Mouse (Mus musculus): ENCODE results near the gene Krtap19-5. TPM values are rescaled to one million over a fixed set of nuclear protein-coding genes. Genes with fewer than 3 reads are reported as not detected.

The Krtap19-5 gene
- total and polyA plus RNA-seq, 2 experiments from 2014 or later, result not detected

GRCm38 (mm10) chr16:88874169-88874568 lies 22.1 kb downstream of the Krtap19-5 start, which contains the start of gene Krtap19-2:
TSS of gene Krtap19-2 (minus strand) at chr16:88874269.
- H3K36me3 ChIP-seq (ENCODE audit: insufficient read depth), result no peaks in the 10 kb centered on the region
- H3K4me2 ChIP-seq (ENCODE audit: low read depth), result no peak within 1 kb of the TSS
- DNase-seq, result no peak
- no peaks in the 10 kb centered on the region for H3K9me3 ChIP-seq (ENCODE audit: low read length)
- H3K9ac ChIP-seq, result no peak within 1 kb of the TSS
- TF ChIP-seq CTCF (IDR thresholded peaks at IDR 0.05; ENCODE audit: low read depth), result no peak
- no peak for ATAC-seq
- H3K27ac ChIP-seq (ENCODE audit: low read depth, low read length), result no peak within 1 kb of the TSS
- 98% methylated on average over 3 of the region's 3 CpGs for WGBS
- no peaks in the 10 kb centered on the region for H3K4me1 ChIP-seq (ENCODE audit: insufficient read depth)
- H3K4me3 ChIP-seq (ENCODE audit: low read depth, low read length), result no peak within 1 kb of the TSS
- no peaks in the 10 kb centered on the region for H3K27me3 ChIP-seq (ENCODE audit: insufficient read depth, low read length)

- no peaks in the 10 kb centered on the region for H3K4me1 ChIP-seq (ENCODE audit: insufficient read depth)
- H3K27me3 ChIP-seq (ENCODE audit: insufficient read depth, low read length), result no peaks in the 10 kb centered on the region
- no peak within 1 kb of the TSS for H3K4me3 ChIP-seq (ENCODE audit: low read depth, low read length)
- no peaks in the 10 kb centered on the region for H3K36me3 ChIP-seq (ENCODE audit: insufficient read depth)
- WGBS, result 91% methylated on average over 6 of the region's 6 CpGs
- TF ChIP-seq CTCF (IDR thresholded peaks at IDR 0.05; ENCODE audit: low read depth), result no peak
- ATAC-seq (no peak), DNase-seq (no peak)
- H3K4me2 ChIP-seq (ENCODE audit: low read depth), result no peak within 1 kb of the TSS
- no peak within 1 kb of the TSS for H3K27ac ChIP-seq (ENCODE audit: low read depth, low read length)
- no peaks in the 10 kb centered on the region for H3K9me3 ChIP-seq (ENCODE audit: low read length)
- no peak within 1 kb of the TSS for H3K9ac ChIP-seq
Observed at GRCm38 (mm10) chr16:88869311-88869710, 26.9 kb downstream of the Krtap19-5 start, which contains the start of gene Krtap19-1. TSS of gene Krtap19-1 (minus strand) at chr16:88869411.

GRCm38 (mm10) chr16:88864887-88865407 lies 31.3 kb downstream of the Krtap19-5 start:
- DNase-seq, result no peak
- no peak for TF ChIP-seq CTCF (IDR thresholded peaks at IDR 0.05; ENCODE audit: low read depth)
- H3K4me2 ChIP-seq (ENCODE audit: low read depth), result no peak overlapping the region
- WGBS, result 83% methylated on average over 4 of the region's 4 CpGs
- H3K9me3 ChIP-seq (ENCODE audit: low read length), result no peaks in the 10 kb centered on the region
- no peaks in the 10 kb centered on the region for H3K4me1 ChIP-seq (ENCODE audit: insufficient read depth)
- ATAC-seq, result no peak
- H3K4me3 ChIP-seq (ENCODE audit: low read depth, low read length), result no peak overlapping the region
- no peak overlapping the region for H3K9ac ChIP-seq
- no peaks in the 10 kb centered on the region for H3K27me3 ChIP-seq (ENCODE audit: insufficient read depth, low read length)
- no peaks in the 10 kb centered on the region for H3K36me3 ChIP-seq (ENCODE audit: insufficient read depth)
- H3K27ac ChIP-seq (ENCODE audit: low read depth, low read length), result no peak overlapping the region

- 13% methylated on average over 5 of the region's 5 CpGs for WGBS
- no peak overlapping the region for H3K4me3 ChIP-seq (ENCODE audit: low read depth, low read length)
- ATAC-seq, result no peak
Observed at GRCm38 (mm10) chr16:88851450-88851849, 44.8 kb downstream of the Krtap19-5 start.

GRCm38 (mm10) chr16:88848558-88848957 lies 47.7 kb downstream of the Krtap19-5 start:
- no peaks in the 10 kb centered on the region for H3K9me3 ChIP-seq (ENCODE audit: low read length)
- TF ChIP-seq CTCF (IDR thresholded peaks at IDR 0.05; ENCODE audit: low read depth), result no peak
- WGBS, result 84% methylated on average over 4 of the region's 4 CpGs

More at GRCm38 (mm10) chr16:88851450-88851849, 44.8 kb downstream of the Krtap19-5 start:
- no peaks in the 10 kb centered on the region for H3K36me3 ChIP-seq (ENCODE audit: insufficient read depth)
- peak; percentile 62 for TF ChIP-seq CTCF (IDR thresholded peaks at IDR 0.05; ENCODE audit: low read depth)
- H3K27me3 ChIP-seq (ENCODE audit: insufficient read depth, low read length), result no peaks in the 10 kb centered on the region
- H3K27ac ChIP-seq (ENCODE audit: low read depth, low read length), result no peak overlapping the region
- no peak overlapping the region for H3K4me2 ChIP-seq (ENCODE audit: low read depth)
- no peaks in the 10 kb centered on the region for H3K4me1 ChIP-seq (ENCODE audit: insufficient read depth)
- no peak overlapping the region for H3K9ac ChIP-seq
- no peaks in the 10 kb centered on the region for H3K9me3 ChIP-seq (ENCODE audit: low read length)
- peak; percentile 21 for DNase-seq

GRCm38 (mm10) chr16:88847363-88847762 lies 48.9 kb downstream of the Krtap19-5 start:
- 95% methylated on average over 1 of the region's 1 CpGs for WGBS
- H3K4me1 ChIP-seq (ENCODE audit: insufficient read depth), result no peaks in the 10 kb centered on the region
- no peak for TF ChIP-seq CTCF (IDR thresholded peaks at IDR 0.05; ENCODE audit: low read depth)
- H3K27me3 ChIP-seq (ENCODE audit: insufficient read depth, low read length), result no peaks in the 10 kb centered on the region
- H3K9me3 ChIP-seq (ENCODE audit: low read length), result no peaks in the 10 kb centered on the region
- H3K27ac ChIP-seq (ENCODE audit: low read depth, low read length), result no peak overlapping the region
- no peak overlapping the region for H3K4me3 ChIP-seq (ENCODE audit: low read depth, low read length)
- DNase-seq (no peak), ATAC-seq (no peak)
- no peak overlapping the region for H3K9ac ChIP-seq
- H3K36me3 ChIP-seq (ENCODE audit: insufficient read depth), result no peaks in the 10 kb centered on the region
- H3K4me2 ChIP-seq (ENCODE audit: low read depth), result no peak overlapping the region

More at GRCm38 (mm10) chr16:88848558-88848957, 47.7 kb downstream of the Krtap19-5 start:
- Histone ChIP-seq H3K4me2 (ENCODE audit: low read depth) (no peak overlapping the region), H3K4me1 (ENCODE audit: insufficient read depth) (no peaks in the 10 kb centered on the region), H3K4me3 (ENCODE audit: low read depth, low read length) (no peak overlapping the region), H3K9ac (no peak overlapping the region), H3K27me3 (ENCODE audit: insufficient read depth, low read length) (no peaks in the 10 kb centered on the region), H3K36me3 (ENCODE audit: insufficient read depth) (no peaks in the 10 kb centered on the region), H3K27ac (ENCODE audit: low read depth, low read length) (no peak overlapping the region)
- DNase-seq (no peak), ATAC-seq (no peak)

Other genes starting within 250 kb of the Krtap19-5 start
- not detected in 2 replicates for gene Krtap26-1, start 248.7 kb downstream of the Krtap19-5 start, total RNA-seq (2014; rRNA removed)
- gene Krtap26-1, start 248.7 kb downstream of the Krtap19-5 start, polyA plus RNA-seq (2015; fragmentation: Nextera tagmentation; extraction: Ambion mirVana), result not detected in 2 replicates
- not detected in 2 replicates for gene Krtap27-1, start 224.8 kb downstream of the Krtap19-5 start, total RNA-seq (2014; rRNA removed)
- gene Krtap27-1, start 224.8 kb downstream of the Krtap19-5 start, polyA plus RNA-seq (2015; fragmentation: Nextera tagmentation; extraction: Ambion mirVana), result not detected in 2 replicates
- gene 2310061N02Rik, start 188.5 kb downstream of the Krtap19-5 start, total RNA-seq (2014; rRNA removed), result not detected in 2 replicates
- gene 2310061N02Rik, start 188.5 kb downstream of the Krtap19-5 start, polyA plus RNA-seq (2015; fragmentation: Nextera tagmentation; extraction: Ambion mirVana), result not detected in 2 replicates
- gene Krtap13-1, start 167.6 kb downstream of the Krtap19-5 start, total RNA-seq (2014; rRNA removed), result not detected in 2 replicates
- not detected in 2 replicates for gene Krtap13-1, start 167.6 kb downstream of the Krtap19-5 start, polyA plus RNA-seq (2015; fragmentation: Nextera tagmentation; extraction: Ambion mirVana)
- gene Krtap13, start 144.8 kb downstream of the Krtap19-5 start, total RNA-seq (2014; rRNA removed), result not detected in 2 replicates
- gene Krtap13, start 144.8 kb downstream of the Krtap19-5 start, polyA plus RNA-seq (2015; fragmentation: Nextera tagmentation; extraction: Ambion mirVana), result not detected in 2 replicates
- gene 2310034C09Rik, start 137.6 kb downstream of the Krtap19-5 start, total RNA-seq (2014; rRNA removed), result not detected in 2 replicates
- gene 2310034C09Rik, start 137.6 kb downstream of the Krtap19-5 start, polyA plus RNA-seq (2015; fragmentation: Nextera tagmentation; extraction: Ambion mirVana), result not detected in 2 replicates
- gene 2310057N15Rik, start 122.3 kb downstream of the Krtap19-5 start, total RNA-seq (2014; rRNA removed), result not detected in 2 replicates
- not detected in 2 replicates for gene 2310057N15Rik, start 122.3 kb downstream of the Krtap19-5 start, polyA plus RNA-seq (2015; fragmentation: Nextera tagmentation; extraction: Ambion mirVana)
- gene Gm5965, start 118.6 kb downstream of the Krtap19-5 start, total RNA-seq (2014; rRNA removed), result not detected in 2 replicates
- gene Gm5965, start 118.6 kb downstream of the Krtap19-5 start, polyA plus RNA-seq (2015; fragmentation: Nextera tagmentation; extraction: Ambion mirVana), result not detected in 2 replicates
- gene Gm20741, start 84.2 kb downstream of the Krtap19-5 start, total RNA-seq (2014; rRNA removed), result not detected in 2 replicates
- gene Gm20741, start 84.2 kb downstream of the Krtap19-5 start, polyA plus RNA-seq (2015; fragmentation: Nextera tagmentation; extraction: Ambion mirVana), result not detected in 2 replicates
- not detected in 2 replicates for gene Krtap15, start 76.2 kb downstream of the Krtap19-5 start, total RNA-seq (2014; rRNA removed)
- gene Krtap15, start 76.2 kb downstream of the Krtap19-5 start, polyA plus RNA-seq (2015; fragmentation: Nextera tagmentation; extraction: Ambion mirVana), result not detected in 2 replicates
- gene Krtap14, start 70.3 kb downstream of the Krtap19-5 start, total RNA-seq (2014; rRNA removed), result not detected in 2 replicates
- gene Krtap14, start 70.3 kb downstream of the Krtap19-5 start, polyA plus RNA-seq (2015; fragmentation: Nextera tagmentation; extraction: Ambion mirVana), result not detected in 2 replicates
- not detected in 2 replicates for gene Krtap19-1, start 27.0 kb downstream of the Krtap19-5 start, total RNA-seq (2014; rRNA removed)
- not detected in 2 replicates for gene Krtap19-1, start 27.0 kb downstream of the Krtap19-5 start, polyA plus RNA-seq (2015; fragmentation: Nextera tagmentation; extraction: Ambion mirVana)
- not detected in 2 replicates for gene Krtap19-2, start 22.2 kb downstream of the Krtap19-5 start, total RNA-seq (2014; rRNA removed)
- not detected in 2 replicates for gene Krtap19-2, start 22.2 kb downstream of the Krtap19-5 start, polyA plus RNA-seq (2015; fragmentation: Nextera tagmentation; extraction: Ambion mirVana)
- gene Krtap19-3, start 18.4 kb downstream of the Krtap19-5 start, total RNA-seq (2014; rRNA removed), result not detected in 2 replicates
- gene Krtap19-3, start 18.4 kb downstream of the Krtap19-5 start, polyA plus RNA-seq (2015; fragmentation: Nextera tagmentation; extraction: Ambion mirVana), result not detected in 2 replicates
- gene Krtap19-4, start 11.4 kb downstream of the Krtap19-5 start, total RNA-seq (2014; rRNA removed), result not detected in 2 replicates
- gene Krtap19-4, start 11.4 kb downstream of the Krtap19-5 start, polyA plus RNA-seq (2015; fragmentation: Nextera tagmentation; extraction: Ambion mirVana), result not detected in 2 replicates
- gene Krtap19-9b, start 35.8 kb upstream of the Krtap19-5 start, total RNA-seq (2014; rRNA removed), result not detected in 2 replicates
- gene Krtap19-9b, start 35.8 kb upstream of the Krtap19-5 start, polyA plus RNA-seq (2015; fragmentation: Nextera tagmentation; extraction: Ambion mirVana), result not detected in 2 replicates
- not detected in 2 replicates for gene Krtap16-3, start 66.4 kb upstream of the Krtap19-5 start, total RNA-seq (2014; rRNA removed)
- not detected in 2 replicates for gene Krtap16-3, start 66.4 kb upstream of the Krtap19-5 start, polyA plus RNA-seq (2015; fragmentation: Nextera tagmentation; extraction: Ambion mirVana)
- not detected in 2 replicates for gene Krtap22-2, start 114.3 kb upstream of the Krtap19-5 start, total RNA-seq (2014; rRNA removed)
- not detected in 2 replicates for gene Krtap22-2, start 114.3 kb upstream of the Krtap19-5 start, polyA plus RNA-seq (2015; fragmentation: Nextera tagmentation; extraction: Ambion mirVana)
- not detected in 2 replicates for gene Gm10229, start 118.8 kb upstream of the Krtap19-5 start, total RNA-seq (2014; rRNA removed)
- not detected in 2 replicates for gene Gm10229, start 118.8 kb upstream of the Krtap19-5 start, polyA plus RNA-seq (2015; fragmentation: Nextera tagmentation; extraction: Ambion mirVana)
- not detected in 2 replicates for gene Krtap6-1, start 135.2 kb upstream of the Krtap19-5 start, total RNA-seq (2014; rRNA removed)
- not detected in 2 replicates for gene Krtap6-1, start 135.2 kb upstream of the Krtap19-5 start, polyA plus RNA-seq (2015; fragmentation: Nextera tagmentation; extraction: Ambion mirVana)
- gene Gm10228, start 145.0 kb upstream of the Krtap19-5 start, total RNA-seq (2014; rRNA removed), result not detected in 2 replicates
- not detected in 2 replicates for gene Gm10228, start 145.0 kb upstream of the Krtap19-5 start, polyA plus RNA-seq (2015; fragmentation: Nextera tagmentation; extraction: Ambion mirVana)
- not detected in 2 replicates for gene Krtap6-5, start 151.4 kb upstream of the Krtap19-5 start, total RNA-seq (2014; rRNA removed)
- not detected in 2 replicates for gene Krtap6-5, start 151.4 kb upstream of the Krtap19-5 start, polyA plus RNA-seq (2015; fragmentation: Nextera tagmentation; extraction: Ambion mirVana)
- not detected in 2 replicates for gene 1110025L11Rik, start 167.5 kb upstream of the Krtap19-5 start, total RNA-seq (2014; rRNA removed)
- not detected in 2 replicates for gene 1110025L11Rik, start 167.5 kb upstream of the Krtap19-5 start, polyA plus RNA-seq (2015; fragmentation: Nextera tagmentation; extraction: Ambion mirVana)
- gene Krtap6-3, start 187.6 kb upstream of the Krtap19-5 start, total RNA-seq (2014; rRNA removed), result not detected in 2 replicates
- gene Krtap6-3, start 187.6 kb upstream of the Krtap19-5 start, polyA plus RNA-seq (2015; fragmentation: Nextera tagmentation; extraction: Ambion mirVana), result not detected in 2 replicates
- gene Gm6358, start 244.4 kb upstream of the Krtap19-5 start, total RNA-seq (2014; rRNA removed), result not detected in 2 replicates
- gene Gm6358, start 244.4 kb upstream of the Krtap19-5 start, polyA plus RNA-seq (2015; fragmentation: Nextera tagmentation; extraction: Ambion mirVana), result not detected in 2 replicates